Mouse (Mus musculus): ENCODE data around the gene Nrp2. TPM values are rescaled to one million over a fixed set of nuclear protein-coding genes. Genes with fewer than 3 reads are reported as not detected.

Nrp2 gene
- total and polyA plus RNA-seq, 2 experiments from 2014 or later, result 5.2 to 20.2 TPM

DNA sequence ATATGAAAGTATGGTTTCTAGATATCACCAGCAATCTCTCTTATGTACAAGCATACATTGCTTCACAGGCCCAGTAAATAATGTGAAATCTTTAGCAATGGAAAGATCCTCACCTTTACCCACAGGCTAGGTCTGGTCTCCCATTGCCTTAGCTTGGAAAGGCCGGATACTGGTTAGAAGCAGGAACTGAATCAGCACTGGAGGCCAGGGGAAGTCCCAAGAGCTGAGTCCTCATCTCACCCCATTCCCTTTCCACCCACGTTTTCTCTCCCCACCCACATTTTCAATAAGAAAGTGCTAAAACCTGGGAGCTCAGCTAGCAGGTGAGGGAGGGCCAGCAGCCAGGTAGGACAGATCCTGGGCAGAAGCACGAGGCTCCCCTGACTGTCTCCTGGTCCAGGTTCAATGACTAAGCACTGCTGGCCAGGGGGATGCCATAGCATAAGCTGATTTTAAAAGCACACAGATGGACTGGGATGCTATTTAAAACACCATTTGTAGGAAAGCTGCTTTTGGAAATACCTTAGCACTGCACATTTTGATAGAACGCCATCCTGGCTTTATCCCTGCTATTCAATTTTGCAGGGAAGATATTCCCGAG lies 47.4 kb downstream of the Nrp2 start:
- H3K27ac ChIP-seq (ENCODE audit: low read depth), result no peak overlapping the region
- ATAC-seq (ENCODE audit: insufficient read depth, low read depth), result no peak
- 70% methylated on average over 5 of the region's 5 CpGs for WGBS

GRCm38 (mm10) chr1:62751011-62752006 lies 48.2 kb downstream of the Nrp2 start:
- Histone ChIP-seq H3K9me3 (replicated peaks; ENCODE audit: control insufficient read depth, low read length) (no peaks in the 10 kb centered on the region), H3K9ac (replicated peaks; ENCODE audit: low read depth, low read length) (no peak overlapping the region), H3K27ac (ENCODE audit: low read depth) (no peak overlapping the region), H3K4me1 (ENCODE audit: control insufficient read depth, insufficient read depth) (peaks cover 23% of the 10 kb centered on the region), H3K4me3 (ENCODE audit: low read depth, low read length) (no peak overlapping the region), H3K36me3 (replicated peaks; ENCODE audit: control insufficient read depth, insufficient read depth, low read length) (no peaks in the 10 kb centered on the region), H3K27me3 (ENCODE audit: control insufficient read depth, insufficient read depth, low read length) (no peaks in the 10 kb centered on the region; the same call in 1 of the 2 replicates), H3K4me2 (ENCODE audit: low read depth, low read length) (no peak overlapping the region)
- no peak for DNase-seq (ENCODE audit: low spot score)
- ATAC-seq (ENCODE audit: insufficient read depth, low read depth), result no peak
- 34% methylated on average over 15 of the region's 15 CpGs for WGBS
- TF ChIP-seq EP300 (IDR thresholded peaks at IDR 0.05; ENCODE audit: low read depth) (no peak), CTCF (IDR thresholded peaks at IDR 0.05; ENCODE audit: low read depth) (no peak)

More for the DNA sequence above, 47.4 kb downstream of the Nrp2 start:
- DNase-seq (ENCODE audit: low spot score), result no peak
- Histone ChIP-seq H3K4me1 (ENCODE audit: control insufficient read depth, insufficient read depth) (peaks cover 23% of the 10 kb centered on the region), H3K36me3 (replicated peaks; ENCODE audit: control insufficient read depth, insufficient read depth, low read length) (peaks cover 8% of the 10 kb centered on the region; the same call in 1 of the 2 replicates), H3K9ac (replicated peaks; ENCODE audit: low read depth, low read length) (no peak overlapping the region), H3K9me3 (replicated peaks; ENCODE audit: control insufficient read depth, low read length) (no peaks in the 10 kb centered on the region), H3K27me3 (ENCODE audit: control insufficient read depth, insufficient read depth, low read length) (no peaks in the 10 kb centered on the region; the same call in 1 of the 2 replicates), H3K4me3 (ENCODE audit: low read depth, low read length) (no peak overlapping the region), H3K4me2 (ENCODE audit: low read depth, low read length) (no peak overlapping the region)
- no peak for TF ChIP-seq EP300 (IDR thresholded peaks at IDR 0.05; ENCODE audit: low read depth)
- TF ChIP-seq CTCF (IDR thresholded peaks at IDR 0.05; ENCODE audit: low read depth), result no peak

- H3K4me3 ChIP-seq (ENCODE audit: low read depth, low read length), result no peak overlapping the region
- H3K27ac ChIP-seq (ENCODE audit: low read depth), result no peak overlapping the region
- WGBS, result 89% methylated on average over 8 of the region's 8 CpGs
- no peak for ATAC-seq (ENCODE audit: insufficient read depth, low read depth)
- no peaks in the 10 kb centered on the region for H3K36me3 ChIP-seq (replicated peaks; ENCODE audit: control insufficient read depth, insufficient read depth, low read length)
- no peak for DNase-seq (ENCODE audit: low spot score)
- H3K27me3 ChIP-seq (ENCODE audit: control insufficient read depth, insufficient read depth, low read length), result no peaks in the 10 kb centered on the region; the same call in 1 of the 2 replicates
- H3K4me2 ChIP-seq (ENCODE audit: low read depth, low read length), result no peak overlapping the region
- TF ChIP-seq CTCF (IDR thresholded peaks at IDR 0.05; ENCODE audit: low read depth), result no peak
- H3K9me3 ChIP-seq (replicated peaks; ENCODE audit: control insufficient read depth, low read length), result no peaks in the 10 kb centered on the region
- peaks cover 23% of the 10 kb centered on the region for H3K4me1 ChIP-seq (ENCODE audit: control insufficient read depth, insufficient read depth)
- H3K9ac ChIP-seq (replicated peaks; ENCODE audit: low read depth, low read length), result no peak overlapping the region
Observed at GRCm38 (mm10) chr1:62752055-62752454, 49.0 kb downstream of the Nrp2 start.

DNA sequence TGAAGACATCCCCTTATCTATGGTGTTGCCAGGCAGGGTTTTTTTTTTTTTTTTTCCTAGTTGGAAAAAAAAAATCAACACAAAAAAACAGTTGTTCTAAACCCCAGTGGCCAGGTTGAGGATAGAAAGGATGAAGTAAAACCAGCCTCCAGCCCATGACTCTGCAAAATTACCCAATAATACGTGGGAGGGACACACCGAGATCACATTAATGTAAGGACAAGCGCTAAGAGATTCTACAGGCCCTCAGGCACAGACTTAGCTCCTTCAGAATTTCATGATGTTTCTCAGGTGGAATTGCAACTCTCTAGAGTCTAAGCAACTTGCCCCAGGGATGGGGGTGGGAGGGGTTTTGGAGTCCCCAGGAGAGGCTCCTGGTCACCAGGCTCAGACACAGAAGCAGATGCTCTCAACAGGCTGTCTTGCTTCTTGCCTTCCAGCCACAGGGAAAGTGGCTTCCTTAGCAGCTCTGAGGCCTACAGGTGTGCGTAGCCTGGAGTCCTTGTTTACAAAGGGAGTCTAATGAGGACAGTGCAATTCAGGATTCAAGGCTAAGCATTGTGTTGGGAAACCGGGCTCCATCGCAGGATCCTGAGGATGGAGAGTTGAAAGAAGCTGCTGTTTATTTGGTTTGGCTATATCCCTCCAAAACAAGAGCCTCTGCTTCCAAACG lies 49.7 kb downstream of the Nrp2 start:
- DNase-seq (ENCODE audit: low spot score), result no peak
- Histone ChIP-seq H3K9me3 (replicated peaks; ENCODE audit: control insufficient read depth, low read length) (no peaks in the 10 kb centered on the region), H3K4me3 (ENCODE audit: low read depth, low read length) (no peak overlapping the region), H3K9ac (replicated peaks; ENCODE audit: low read depth, low read length) (no peak overlapping the region), H3K27me3 (ENCODE audit: control insufficient read depth, insufficient read depth, low read length) (no peaks in the 10 kb centered on the region; the same call in 1 of the 2 replicates), H3K36me3 (replicated peaks; ENCODE audit: control insufficient read depth, insufficient read depth, low read length) (no peaks in the 10 kb centered on the region), H3K27ac (ENCODE audit: low read depth) (no peak overlapping the region), H3K4me1 (ENCODE audit: control insufficient read depth, insufficient read depth) (peaks cover 16% of the 10 kb centered on the region), H3K4me2 (ENCODE audit: low read depth, low read length) (no peak overlapping the region)
- 84% methylated on average over 7 of the region's 7 CpGs for WGBS
- ATAC-seq (ENCODE audit: insufficient read depth, low read depth), result no peak
- TF ChIP-seq EP300 (IDR thresholded peaks at IDR 0.05; ENCODE audit: low read depth), result no peak

DNA sequence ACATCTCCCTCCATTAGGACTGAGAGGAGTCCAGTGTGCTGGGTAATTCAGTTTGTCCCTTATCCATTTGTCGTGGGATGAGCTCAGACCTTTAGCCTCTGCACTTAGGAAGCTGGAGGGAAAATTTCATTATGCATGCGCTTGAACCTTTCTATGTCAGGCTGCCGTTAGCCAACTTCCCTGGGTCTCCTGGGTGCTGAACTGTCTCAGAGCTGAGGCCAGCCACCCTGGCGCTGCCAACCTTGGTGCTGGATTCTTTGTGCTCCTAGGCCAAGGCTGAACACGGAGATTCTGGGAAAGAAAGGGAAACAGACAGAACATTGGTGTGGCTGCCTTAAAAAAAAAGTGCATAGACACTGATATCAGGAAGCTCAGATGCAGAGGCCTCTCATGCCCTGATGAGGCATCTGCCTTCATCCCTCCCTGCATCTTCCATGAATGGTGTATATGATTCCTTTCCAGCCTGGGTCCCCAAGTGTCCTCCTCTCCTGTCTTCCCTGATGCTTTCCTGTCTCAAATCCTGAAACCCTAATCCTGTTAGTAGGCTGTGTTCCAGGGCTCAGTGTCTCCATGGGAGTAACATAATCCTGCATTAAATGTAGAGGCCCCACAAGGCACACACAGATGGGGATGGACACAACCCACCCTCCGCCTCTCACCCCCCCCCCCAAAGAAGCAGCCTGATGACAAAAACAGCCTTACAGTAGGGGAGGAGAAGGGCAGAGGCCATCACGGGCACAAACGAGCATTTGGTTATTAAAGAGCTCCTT lies 51.2 kb downstream of the Nrp2 start:
- DNase-seq (ENCODE audit: low spot score) (no peak), ATAC-seq (ENCODE audit: insufficient read depth, low read depth) (no peak)
- 78% methylated on average over 8 of the region's 8 CpGs for WGBS
- H3K9me3 ChIP-seq (replicated peaks; ENCODE audit: control insufficient read depth, low read length), result no peaks in the 10 kb centered on the region
- H3K9ac ChIP-seq (replicated peaks; ENCODE audit: low read depth, low read length), result no peak overlapping the region
- no peaks in the 10 kb centered on the region for H3K27me3 ChIP-seq (ENCODE audit: control insufficient read depth, insufficient read depth, low read length)
- TF ChIP-seq EP300 (IDR thresholded peaks at IDR 0.05; ENCODE audit: low read depth) (no peak), CTCF (IDR thresholded peaks at IDR 0.05; ENCODE audit: low read depth) (no peak)
- no peak overlapping the region for H3K4me2 ChIP-seq (ENCODE audit: low read depth, low read length)
- peaks cover 9% of the 10 kb centered on the region; the same call in 1 of the 2 replicates for H3K4me1 ChIP-seq (ENCODE audit: control insufficient read depth, insufficient read depth)
- H3K4me3 ChIP-seq (ENCODE audit: low read depth, low read length), result no peak overlapping the region
- no peak overlapping the region for H3K27ac ChIP-seq (ENCODE audit: low read depth)
- no peaks in the 10 kb centered on the region for H3K36me3 ChIP-seq (replicated peaks; ENCODE audit: control insufficient read depth, insufficient read depth, low read length)

Data from heart, postnatal 0 days (tissue).